Mouse (Mus musculus) WW6 (cell line): Measurements from ENCODE around the gene Mbd4.
"Not testable (repeated sequence)": the region's sequence is repeated elsewhere in the genome, so short reads cannot be mapped to it uniquely, and the experiment has no call there.

ENCODE experiments used
- DNase-seq: peaks from one replicate; pipeline ENCODE4 v3.0.0-alpha.2; 2013; ENCODE audit warnings: low read depth, low spot score

Mbd4 gene

GRCm38 (mm10) chr6:115853091-115853813 is at the start of gene Mbd4, which contains the start of gene Ift122:
Gene Mbd4, minus strand, starts transcription at chr6:115853371.
Gene Ift122, plus strand, starts transcription at chr6:115853470.
- DNase-seq, result peak; percentile 100

DNA sequence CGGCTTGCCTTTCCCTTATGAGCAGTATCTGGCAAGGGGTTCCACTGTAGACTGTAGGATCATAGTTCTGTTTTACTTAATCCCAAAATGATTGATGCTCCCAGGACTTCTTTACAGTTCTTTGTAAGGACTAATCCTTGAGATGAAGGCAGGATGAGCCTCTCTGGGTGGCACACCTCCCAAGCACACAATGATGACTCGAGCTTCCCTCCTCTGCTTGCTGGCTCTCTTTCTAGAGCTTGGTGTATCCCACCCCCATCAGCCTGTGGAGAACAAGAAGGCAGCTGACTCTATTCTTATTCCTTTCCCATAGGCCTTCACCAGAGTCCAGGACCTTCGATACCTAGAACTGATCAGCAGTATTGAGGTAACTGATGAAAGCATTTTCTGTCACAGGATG is 49.4 kb upstream of the Mbd4 start:
- no peak for DNase-seq

- no peak for DNase-seq
Measured at GRCm38 (mm10) chr6:115901489-115901931, 48.3 kb upstream of the Mbd4 start.

GRCm38 (mm10) chr6:115901062-115901461 is 47.9 kb upstream of the Mbd4 start:
- no peak for DNase-seq

DNA sequence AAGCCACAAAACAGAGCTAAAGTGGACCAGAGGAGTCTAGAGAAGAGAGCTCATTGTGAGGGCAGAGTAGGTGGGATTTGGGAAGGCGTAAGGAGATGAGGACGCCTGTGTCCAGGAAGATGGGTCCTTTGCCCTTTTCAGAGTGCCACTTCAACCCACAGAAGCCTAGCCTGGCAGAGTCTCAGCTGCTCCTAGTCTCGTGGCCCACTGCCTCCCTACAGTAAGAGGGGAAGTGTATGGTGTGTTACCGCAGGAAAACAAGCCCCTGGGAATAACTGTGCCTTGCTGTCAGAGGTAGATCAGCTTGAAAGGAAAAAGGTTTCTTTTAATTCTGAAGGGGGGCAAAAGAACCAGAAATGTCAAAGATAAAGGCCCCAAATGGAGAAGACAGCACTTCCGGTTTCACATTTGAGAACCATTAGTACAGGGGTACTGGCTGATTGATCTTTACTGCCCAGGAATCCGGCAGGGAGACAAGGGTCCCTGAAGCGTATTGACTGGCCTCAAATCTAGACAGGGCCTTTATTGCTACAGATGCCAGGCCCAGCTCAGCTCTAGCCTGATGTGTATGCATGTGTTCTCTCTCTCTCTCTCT is 44.9 kb upstream of the Mbd4 start:
- no peak for DNase-seq

DNA sequence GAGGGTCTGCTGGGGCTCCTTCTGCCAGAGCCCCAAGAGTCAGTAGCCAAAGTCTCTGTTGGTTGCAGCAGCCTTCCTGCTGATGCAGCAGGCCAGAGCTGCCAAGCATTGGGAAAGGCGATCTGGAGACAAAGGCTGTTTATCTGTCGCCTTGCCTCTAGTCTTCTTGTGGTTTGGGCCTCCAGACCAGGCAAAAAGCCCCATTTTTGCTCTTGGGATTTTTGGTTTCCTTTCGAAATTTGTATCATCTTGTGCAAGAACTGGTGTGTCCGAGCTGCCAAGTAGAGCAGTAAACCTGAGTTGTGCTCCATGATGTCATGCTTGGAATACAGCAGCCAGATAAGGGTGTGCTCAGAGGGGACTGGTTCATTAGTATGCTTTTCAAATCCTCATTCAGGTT is 43.9 kb upstream of the Mbd4 start:
- DNase-seq, result no peak

DNA sequence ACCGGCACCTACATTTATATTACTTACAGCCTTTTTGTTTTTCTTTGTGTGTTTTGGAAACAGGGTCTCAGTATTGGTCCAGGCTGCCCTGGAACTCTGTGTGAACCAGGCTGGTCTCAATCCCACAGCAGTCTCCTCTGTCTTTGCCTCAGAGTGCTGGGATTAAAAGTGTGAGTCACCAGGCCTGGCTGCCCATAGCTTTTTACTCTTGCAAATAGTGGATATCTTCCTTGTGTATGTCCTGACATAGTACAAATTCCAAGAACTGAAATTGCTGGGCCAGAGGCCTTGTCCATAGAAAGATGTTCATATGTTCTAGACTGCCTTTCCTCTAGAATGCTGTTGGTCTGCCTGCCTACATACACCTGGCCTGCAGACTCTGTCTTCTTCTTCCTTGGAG is 43.2 kb upstream of the Mbd4 start:
- DNase-seq, result no peak

DNA sequence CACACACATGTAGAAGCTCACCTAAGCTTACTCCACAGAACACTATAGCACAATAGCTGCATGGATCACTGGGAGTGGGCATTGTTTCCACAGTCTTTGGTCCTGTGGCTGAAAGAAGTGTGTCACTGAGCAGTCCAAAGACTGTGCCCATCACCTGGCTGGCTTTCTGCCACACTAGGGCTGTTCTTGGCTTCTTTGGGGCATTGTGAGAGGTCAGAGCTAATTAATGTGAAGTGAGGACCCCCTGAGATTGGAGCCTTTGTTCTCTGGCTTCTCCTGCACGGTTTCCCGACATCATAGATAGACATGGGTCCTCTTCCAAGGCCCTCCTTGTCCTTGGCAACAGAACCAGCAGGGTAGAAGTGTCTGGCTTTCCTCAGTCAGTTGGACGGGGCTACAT is 39.2 kb upstream of the Mbd4 start:
- DNase-seq, result no peak

GRCm38 (mm10) chr6:115891497-115892061 is 38.4 kb upstream of the Mbd4 start:
- no peak for DNase-seq

DNA sequence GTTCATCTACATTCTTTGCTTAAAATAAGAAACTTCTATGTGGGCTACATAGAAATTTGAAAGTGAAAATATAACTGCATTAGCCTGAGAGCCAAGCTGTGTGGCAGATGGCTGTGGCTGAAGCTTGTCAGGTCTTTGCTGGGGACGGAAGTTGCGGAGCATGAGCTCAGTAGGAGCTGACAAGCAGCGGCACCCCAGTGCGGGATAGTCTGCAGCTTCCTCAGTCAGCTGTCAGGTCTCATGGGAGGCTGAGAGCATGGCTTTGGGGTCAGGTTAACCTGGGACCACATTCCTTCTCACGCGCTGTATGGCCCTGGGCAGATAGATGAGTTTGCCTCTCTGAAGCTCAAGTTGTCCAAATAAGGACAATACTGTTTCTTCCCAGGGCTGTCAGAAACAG is 37.9 kb upstream of the Mbd4 start:
- no peak for DNase-seq

DNA sequence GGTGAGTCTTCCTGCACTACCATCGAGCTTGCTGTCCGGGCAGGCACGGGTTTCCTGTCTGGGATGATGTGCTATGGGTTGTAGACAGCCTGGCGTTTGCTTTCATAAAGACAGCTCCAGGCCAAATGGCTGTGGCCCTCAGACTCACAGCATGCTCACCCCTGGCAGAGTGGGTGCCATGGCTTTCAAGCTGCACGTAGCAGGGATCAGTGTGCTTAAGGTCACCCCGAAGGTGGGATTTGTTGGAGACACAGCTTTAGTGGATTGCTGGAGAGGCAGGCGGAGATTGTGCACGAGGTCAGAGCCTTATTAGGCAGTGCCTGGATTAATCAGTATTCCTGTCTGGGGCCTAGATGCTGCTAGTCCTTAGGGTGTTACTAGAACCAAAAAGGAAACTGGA is 37.4 kb upstream of the Mbd4 start:
- no peak for DNase-seq

GRCm38 (mm10) chr6:115888296-115888695 is 35.1 kb upstream of the Mbd4 start:
- peak; percentile 48 for DNase-seq

DNA sequence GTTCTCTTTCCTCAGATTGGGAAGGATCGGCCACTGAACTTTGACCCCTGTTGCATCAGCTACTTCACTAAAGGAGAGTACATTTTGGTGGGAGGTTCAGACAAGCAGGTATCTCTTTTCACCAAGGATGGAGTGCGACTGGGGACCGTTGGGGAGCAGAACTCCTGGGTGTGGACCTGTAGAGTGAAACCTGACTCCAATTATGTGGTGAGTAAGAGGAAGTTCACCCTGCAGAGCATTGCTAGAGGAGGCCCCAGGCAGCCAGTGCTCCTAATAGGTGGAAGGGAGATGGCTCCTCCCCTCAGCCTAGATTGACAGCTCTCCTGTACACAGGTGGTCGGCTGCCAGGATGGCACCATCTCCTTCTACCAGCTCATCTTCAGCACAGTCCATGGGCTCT is 33.7 kb upstream of the Mbd4 start:
- peak; percentile 49 for DNase-seq

DNA sequence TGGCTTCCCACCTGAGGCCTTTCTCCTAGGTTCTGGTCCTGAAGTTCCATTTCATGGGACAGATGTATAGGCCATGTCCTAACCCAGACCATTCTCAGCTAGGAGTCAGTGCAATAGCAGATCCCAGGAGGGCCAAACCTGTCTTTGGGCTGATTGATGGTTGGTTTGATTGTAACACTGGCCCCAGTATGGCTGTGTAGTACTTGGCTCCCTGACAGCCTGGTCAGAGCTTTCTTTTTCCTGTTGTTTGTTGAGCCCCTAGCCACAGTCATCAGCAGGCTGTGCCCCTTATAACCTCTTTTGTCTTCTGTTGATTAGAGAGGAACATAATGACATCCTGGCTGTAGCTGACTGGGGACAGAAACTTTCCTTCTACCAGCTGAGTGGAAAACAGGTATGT is 30.8 kb upstream of the Mbd4 start:
- no peak for DNase-seq

DNA sequence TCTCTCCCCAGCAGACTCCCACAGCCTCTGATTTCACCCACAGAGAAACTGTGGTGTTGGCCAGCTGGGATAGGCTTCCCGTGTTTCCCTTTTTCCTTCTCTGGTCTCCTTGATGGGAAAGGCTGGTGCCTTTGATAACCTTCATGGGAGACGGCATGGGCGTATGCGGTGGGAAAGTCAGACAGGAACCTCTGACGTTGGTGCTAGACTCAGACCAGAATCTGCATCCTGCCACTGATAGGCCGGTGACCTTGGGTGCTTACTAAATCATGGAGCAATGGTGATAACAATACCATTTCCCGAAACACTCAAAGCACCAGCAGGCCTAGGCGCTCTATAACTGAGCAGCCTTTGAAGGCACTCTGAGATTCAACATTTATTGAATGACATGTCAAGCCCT is 27.6 kb upstream of the Mbd4 start:
- no peak for DNase-seq

GRCm38 (mm10) chr6:115879736-115880135 is 26.6 kb upstream of the Mbd4 start:
- no peak for DNase-seq

GRCm38 (mm10) chr6:115878694-115879093 is 25.5 kb upstream of the Mbd4 start:
- no peak for DNase-seq

GRCm38 (mm10) chr6:115877239-115877638 is 24.1 kb upstream of the Mbd4 start:
- DNase-seq, result no peak

GRCm38 (mm10) chr6:115871318-115871717 is 18.1 kb upstream of the Mbd4 start:
- not testable (repeated sequence) for DNase-seq

- not testable (repeated sequence) for DNase-seq
Measured at GRCm38 (mm10) chr6:115867157-115867556, 14.0 kb upstream of the Mbd4 start.

DNA sequence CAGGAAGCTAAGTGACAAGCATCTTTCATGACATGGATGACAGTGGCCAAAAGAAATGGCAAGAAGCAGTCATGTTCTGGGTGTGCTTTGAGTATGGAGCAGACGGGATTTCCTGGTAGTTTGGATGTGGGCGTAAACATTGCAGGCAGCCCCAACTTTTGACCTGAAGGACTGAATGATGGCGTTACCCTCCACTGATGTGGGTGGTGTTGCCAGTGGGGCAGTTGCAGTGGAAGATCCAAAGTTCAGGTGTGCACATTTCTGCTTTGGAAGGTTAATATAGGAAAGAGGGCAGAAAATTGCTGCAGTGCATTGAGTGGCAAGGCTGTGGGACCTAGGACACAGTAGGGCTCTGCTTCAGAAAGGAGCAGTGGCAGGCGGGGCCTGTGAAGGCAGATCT is 12.1 kb upstream of the Mbd4 start:
- no peak for DNase-seq

GRCm38 (mm10) chr6:115863340-115863841 is 10.2 kb upstream of the Mbd4 start:
- no peak for DNase-seq

DNA sequence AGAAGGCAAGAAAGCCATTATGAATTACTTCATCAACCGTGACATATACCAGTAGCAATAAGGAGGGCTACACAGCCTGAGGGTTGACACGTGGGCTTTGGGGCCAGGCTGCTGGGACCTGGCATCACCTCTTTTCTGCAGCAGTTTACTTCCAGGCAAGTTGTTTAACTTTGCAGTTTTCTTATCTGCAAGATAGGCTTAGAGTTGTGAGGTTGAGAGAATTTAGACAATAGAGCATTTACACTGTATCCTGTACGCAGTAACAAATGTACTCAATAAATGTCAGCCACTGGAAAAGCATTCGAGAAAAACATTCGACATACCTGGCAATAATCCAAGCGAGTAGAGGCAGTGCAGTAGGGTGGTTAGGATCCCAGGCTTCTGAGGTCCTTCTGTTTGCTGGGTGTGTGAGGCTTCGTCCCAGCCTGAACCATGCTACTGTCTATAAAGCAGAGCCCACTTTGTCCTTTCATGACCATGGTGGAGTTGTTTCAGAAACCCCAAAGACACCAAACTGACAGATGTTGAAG is 6.9 kb upstream of the Mbd4 start:
- no peak for DNase-seq
